Mouse (Mus musculus) intestine, postnatal 0 days (tissue): ENCODE measurements around the gene Gm15097. TPM values are rescaled to one million over a fixed set of nuclear protein-coding genes. Genes with fewer than 3 reads are reported as not detected.
"Not testable (repeated sequence)": the region's sequence is repeated elsewhere in the genome, so short reads cannot be mapped to it uniquely, and the experiment has no call there.

ENCODE experiments used
- ATAC-seq: fragments of 200-750 bp; cut with Nextera tagmentation; 2 replicates; pipeline ENCODE4 v1.8.0; 2017; ENCODE audit warnings: mild to moderate bottlenecking, moderate TSS enrichment, moderate library complexity
- H3K27ac ChIP-seq: fragments of 300-500 bp; sonication (generic); 2 replicates; pipeline ENCODE4 v1.5.1; 2014; ENCODE audit warnings: mild to moderate bottlenecking, low read depth, low read length, moderate library complexity
- H3K27me3 ChIP-seq: fragments of 300-500 bp; sonication (generic); replicated peaks from 2 replicates; pipeline ENCODE4 v1.6.1; 2014; ENCODE audit warnings: low read length, mixed read lengths; ENCODE audit not compliant: control insufficient read depth, insufficient read depth
- H3K36me3 ChIP-seq: fragments of 300-500 bp; sonication (generic); 2 replicates; pipeline ENCODE4 v1.6.1; 2014; ENCODE audit warnings: mild to moderate bottlenecking, moderate library complexity; ENCODE audit not compliant: control insufficient read depth, insufficient read depth
- H3K4me1 ChIP-seq: fragments of 300-500 bp; sonication (generic); replicated peaks from 2 replicates; pipeline ENCODE4 v1.6.1; 2014; ENCODE audit warnings: antibody characterized with exemption, low read length, mixed read lengths; ENCODE audit not compliant: control insufficient read depth, insufficient read depth
- H3K4me2 ChIP-seq: fragments of 300-500 bp; sonication (generic); replicated peaks from 2 replicates; pipeline ENCODE4 v1.6.1; 2014; ENCODE audit warnings: low read depth, mild to moderate bottlenecking, moderate library complexity
- H3K4me3 ChIP-seq: fragments of 300-500 bp; sonication (generic); 2 replicates; pipeline ENCODE4 v1.5.1; 2014; ENCODE audit warnings: low read depth, low read length
- H3K9ac ChIP-seq: fragments of 300-500 bp; sonication (generic); 2 replicates; pipeline ENCODE4 v1.6.1; 2014; ENCODE audit warnings: mild to moderate bottlenecking, low read depth, low read length
- H3K9me3 ChIP-seq: fragments of 300-500 bp; sonication (generic); 2 replicates; pipeline ENCODE4 v1.6.1; 2016; ENCODE audit warnings: mixed run types; ENCODE audit not compliant: control insufficient read depth
- CTCF ChIP-seq: sonication (generic); IDR thresholded peaks from 2 replicates; pipeline ENCODE4 v1.5.1; 2016; ENCODE audit warnings: low read depth, mild to moderate bottlenecking, control low read depth, antibody characterized with exemption, moderate library complexity
- WGBS: fragments of 180-500 bp; shearing (Covaris S2); extraction: QIAGEN DNeasy Blood & Tissue Kit; methylation state at CpG from one replicate; pipeline ENCODE4 v1.1.7; 2014; 5-methylcytosine and 5-hydroxymethylcytosine counted together
- polyA plus RNA-seq: library from polyadenylated mRNA; unstranded; fragments of >200 nt; fragmentation: Nextera tagmentation; extraction: Ambion mirVana; gene quantifications from 2 replicates; pipeline ENCODE4 v1.2.1, GENCODE M21; 2015

The Gm15097 gene
- polyA plus RNA-seq, result not detected in 2 replicates

- not testable (repeated sequence) for ATAC-seq, H3K9me3 ChIP-seq, H3K4me2 ChIP-seq, H3K4me3 ChIP-seq, H3K27me3 ChIP-seq, H3K9ac ChIP-seq, H3K4me1 ChIP-seq, H3K36me3 ChIP-seq, H3K27ac ChIP-seq
- WGBS, result no CpG with 5 or more reads among the region's 6 CpGs
Measured at GRCm38 (mm10) chrX:149784173-149784572, at the start of gene Gm15097. TSS of gene Gm15097 (plus strand) at chrX:149784473.

- not testable (repeated sequence) for ATAC-seq, H3K27me3 ChIP-seq, H3K9ac ChIP-seq, H3K4me1 ChIP-seq, H3K9me3 ChIP-seq, H3K27ac ChIP-seq, H3K4me3 ChIP-seq, H3K4me2 ChIP-seq, H3K36me3 ChIP-seq
- TF ChIP-seq CTCF, result peak; percentile 38; the same call in 1 of the 2 replicates
- 44% methylated on average over 4 of the region's 4 CpGs for WGBS
Measured at GRCm38 (mm10) chrX:149762853-149763252, 21.4 kb upstream of the Gm15097 start.

- H3K36me3 ChIP-seq, H3K27me3 ChIP-seq: not testable (repeated sequence)
Measured at GRCm38 (mm10) chrX:149811178-149811577, 26.9 kb downstream of the Gm15097 start.

More at GRCm38 (mm10) chrX:149811178-149811577, 26.9 kb downstream of the Gm15097 start:
- WGBS, result 89% methylated on average over 6 of the region's 6 CpGs
- not testable (repeated sequence) for H3K4me1 ChIP-seq, H3K9me3 ChIP-seq, H3K27ac ChIP-seq, ATAC-seq, H3K4me2 ChIP-seq, H3K9ac ChIP-seq, H3K4me3 ChIP-seq

Other genes starting within 250 kb of the Gm15097 start
- not detected in 2 replicates for gene Gm10439, start 189.9 kb upstream of the Gm15097 start, polyA plus RNA-seq
- not detected in 2 replicates for gene Gm15091, start 157.2 kb downstream of the Gm15097 start, polyA plus RNA-seq